Mouse (Mus musculus) lung, postnatal 0 days (tissue): Measurements from ENCODE around the gene Peg12.

Experiments used
- CTCF ChIP-seq: IDR thresholded peaks from 2 replicates; pipeline ENCODE4 v1.5.1; 2016; ENCODE audit warnings: antibody characterized with exemption, mild to moderate bottlenecking
- EP300 ChIP-seq: IDR thresholded peaks from 2 replicates; pipeline ENCODE4 v1.6.1; 2016; ENCODE audit warnings: antibody characterized with exemption, mild to moderate bottlenecking, control low read depth

GRCm38 (mm10) chr7:62423210-62423609, 41.1 kb downstream of the Peg12 start:
- TF ChIP-seq CTCF (no peak), EP300 (no peak)
